Mouse (Mus musculus) heart, adult 2 months (tissue): Measurements from ENCODE around the gene Sept9.

Source experiments
- CTCF ChIP-seq: fragments of 200-600 bp; IDR thresholded peaks from 2 replicates; pipeline ENCODE4 v1.8.1; 2022; ENCODE audit warnings: antibody characterized with exemption, mild to moderate bottlenecking, moderate library complexity
- EP300 ChIP-seq: fragments of 200-500 bp; IDR thresholded peaks from 2 replicates; pipeline ENCODE4 v1.6.1; 2011; ENCODE audit warnings: low read depth, low read length, control low read depth; ENCODE audit not compliant: insufficient read depth

DNA sequence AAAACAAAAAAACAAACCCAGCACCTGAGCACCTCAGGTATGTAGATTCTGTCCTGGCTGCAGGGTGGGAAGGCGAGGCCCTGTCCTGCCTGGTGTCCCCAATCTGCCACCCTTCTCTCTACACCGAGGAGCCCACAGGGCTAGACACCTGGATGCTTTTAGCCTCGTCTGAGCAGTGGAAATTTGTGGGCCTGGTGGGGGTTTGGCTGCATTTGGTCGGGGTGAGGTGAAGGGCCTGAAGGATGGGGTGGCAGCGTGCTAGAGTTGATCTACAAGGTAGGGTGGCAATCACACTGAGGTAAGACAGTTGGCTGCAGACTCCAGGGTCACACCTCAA lies 125.6 kb downstream of the Sept9 start:
- no peak for TF ChIP-seq CTCF
- TF ChIP-seq EP300, result no peak
